12 mouse cellular contexts compared by ENCODE assay signal in genomic region chr14:26887244-26887643, GRCm38 (mm10). TPM values are rescaled to one million over a fixed set of nuclear protein-coding genes. Genes with fewer than 3 reads are reported as not detected.
"Had no signal": no experiment of that assay in that cellular context is flagged by ENCODE, and none has a peak within 500 bp of the region (broad histone marks: within the 10 kb centered on the region; RNA-seq: fewer than 3 reads in every experiment).

No protein-coding gene starts in this region.

- H3K27me3 ChIP-seq: hindbrain, embryonic 13.5 days; limb, embryonic 15.5 days; liver, embryonic 12.5 days; midbrain, embryonic 12.5 days; neural tube, embryonic 13.5 days had no signal

- H3K9ac ChIP-seq: hindbrain, embryonic 13.5 days; limb, embryonic 15.5 days; liver, embryonic 12.5 days; midbrain, embryonic 12.5 days; neural tube, embryonic 13.5 days had no signal

- H3K4me1 ChIP-seq: hindbrain, embryonic 13.5 days; limb, embryonic 15.5 days; midbrain, embryonic 12.5 days; neural tube, embryonic 13.5 days had no signal

- H3K27ac ChIP-seq: hindbrain, embryonic 13.5 days; hindbrain, postnatal 0 days; limb, embryonic 15.5 days; liver, embryonic 12.5 days; midbrain, embryonic 12.5 days; neural tube, embryonic 13.5 days had no signal

- H3K4me2 ChIP-seq: hindbrain, embryonic 13.5 days; limb, embryonic 15.5 days; liver, embryonic 12.5 days; midbrain, embryonic 12.5 days; neural tube, embryonic 13.5 days had no signal

- DNase-seq: layer of hippocampus, postnatal 36 days; lung, postnatal 14 days; thymus, postnatal 36 days had no signal

- ATAC-seq: hindbrain, postnatal 0 days; liver, embryonic 12.5 days; midbrain, embryonic 16.5 days had no signal

- H3K9me3 ChIP-seq: hindbrain, embryonic 13.5 days; limb, embryonic 15.5 days; liver, embryonic 12.5 days; midbrain, embryonic 12.5 days; neural tube, embryonic 13.5 days had no signal

- H3K4me3 ChIP-seq: hindbrain, embryonic 13.5 days; limb, embryonic 15.5 days; liver, embryonic 12.5 days; midbrain, embryonic 12.5 days; neural tube, embryonic 13.5 days had no signal

- H3K36me3 ChIP-seq: hindbrain, embryonic 13.5 days; limb, embryonic 15.5 days; liver, embryonic 12.5 days; midbrain, embryonic 12.5 days; neural tube, embryonic 13.5 days had no signal

RNA-seq across cellular contexts. Expression of gene Asb14, which starts 7.1 kb away (rescaled TPM):
- total RNA-seq: hindbrain, postnatal 0 days; layer of hippocampus, postnatal 36 days; left cerebral cortex, adult 8-10 months; left cerebral cortex, postnatal 25 days had no signal
- polyA plus RNA-seq: liver, embryonic 12.5 days; midbrain, embryonic 12.5 days had no signal
